Mouse (Mus musculus) olfactory bulb, adult 2 months (tissue): ENCODE data around the gene Ccdc142. TPM values are rescaled to one million over a fixed set of nuclear protein-coding genes. Genes with fewer than 3 reads are reported as not detected.

Experiments used
- H3K27ac ChIP-seq: fragments of 200-500 bp; 2 replicates; pipeline ENCODE4 v1.5.1; 2012; ENCODE audit warnings: low read depth, low read length; ENCODE audit not compliant: insufficient read depth
- H3K4me1 ChIP-seq: fragments of 200-500 bp; 2 replicates; pipeline ENCODE4 v1.6.1; 2012; ENCODE audit warnings: low read length; ENCODE audit not compliant: control insufficient read depth, insufficient read depth
- H3K4me3 ChIP-seq: fragments of 200-500 bp; 2 replicates; pipeline ENCODE4 v1.5.1; 2012; ENCODE audit warnings: mild to moderate bottlenecking, low read depth, low read length, moderate library complexity; ENCODE audit not compliant: insufficient read depth
- CTCF ChIP-seq: fragments of 200-500 bp; IDR thresholded peaks from 2 replicates; pipeline ENCODE4 v1.5.1; 2012; ENCODE audit warnings: low read depth, mild to moderate bottlenecking, low read length, moderate library complexity; ENCODE audit not compliant: insufficient read depth
- POLR2A ChIP-seq: fragments of 200-500 bp; IDR thresholded peaks from 2 replicates; pipeline ENCODE4 v1.6.1; 2012; ENCODE audit warnings: mild to moderate bottlenecking, low read depth, low read length, moderate library complexity; ENCODE audit not compliant: insufficient read depth
- WGBS: fragments of 180-500 bp; shearing (Covaris S2); methylation state at CpG from one replicate; pipeline ENCODE4 v1.1.7; 2018; 5-methylcytosine and 5-hydroxymethylcytosine counted together
- polyA plus RNA-seq: library from polyadenylated mRNA; stranded (reverse); fragments of >200 nt; gene quantifications from 2 replicates; pipeline ENCODE4 v1.2.4, GENCODE M21; 2012; ENCODE audit warnings: low replicate concordance; ENCODE audit not compliant: missing spikeins, insufficient read depth, insufficient read length

The Ccdc142 gene
- polyA plus RNA-seq, 1 experiment, result not detected

DNA sequence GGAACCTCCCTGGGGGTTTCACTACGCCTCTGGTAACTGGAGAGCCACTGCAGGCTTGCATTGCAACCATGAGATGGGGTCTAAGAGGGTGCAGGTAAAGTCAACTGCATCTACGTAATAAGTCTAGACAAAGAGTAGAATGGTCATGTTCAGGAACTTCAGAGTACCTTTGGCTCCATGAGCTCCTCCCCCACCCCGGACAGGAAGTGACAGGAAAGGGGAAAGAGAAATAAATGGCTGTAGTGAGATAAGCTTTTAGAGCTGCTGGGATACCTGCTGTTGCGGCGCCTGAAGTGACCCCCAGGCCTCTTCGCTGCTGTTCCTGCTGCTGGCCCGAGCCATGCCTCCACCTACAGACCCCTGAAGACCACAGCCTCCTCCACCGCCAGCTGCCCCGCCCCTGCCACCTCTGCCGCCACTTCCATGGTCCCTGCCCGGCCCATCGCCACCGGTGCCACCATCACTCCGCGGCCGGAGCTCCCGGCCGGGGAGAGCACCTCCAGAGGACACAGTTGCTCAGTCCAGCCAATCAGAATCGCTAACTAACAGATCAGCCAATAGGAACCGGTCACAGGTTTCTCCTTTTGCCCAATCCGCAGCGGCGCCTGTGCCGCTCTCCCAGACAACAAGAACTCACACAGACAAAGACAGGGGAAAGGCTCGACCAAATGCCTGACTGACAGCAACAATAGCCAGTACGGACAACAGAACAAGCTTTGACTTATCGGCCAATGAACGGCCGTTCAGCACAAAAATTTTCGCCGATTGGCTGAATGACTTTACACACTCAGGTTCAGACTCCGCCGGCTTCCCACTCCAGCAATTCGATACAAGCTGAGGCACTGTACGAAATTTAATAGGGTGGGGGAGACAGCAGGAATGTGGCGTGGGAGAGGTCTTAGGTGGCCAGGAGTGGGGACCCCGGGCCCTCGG lies 19.8 kb downstream of the Ccdc142 start, which contains the start of gene Wbp1:
Gene Wbp1, minus strand, starts transcription at position 630 of the 933 bp plus-strand sequence.
- Histone ChIP-seq H3K27ac (peak within 1 kb of the TSS; percentile 74), H3K4me1 (peaks cover 27% of the 10 kb centered on the region), H3K4me3 (peak within 1 kb of the TSS; percentile 82)
- WGBS, result under 1% methylated on average over 38 of the region's 38 CpGs
- TF ChIP-seq CTCF, result no peak
- peak; percentile 79 for TF ChIP-seq POLR2A

DNA sequence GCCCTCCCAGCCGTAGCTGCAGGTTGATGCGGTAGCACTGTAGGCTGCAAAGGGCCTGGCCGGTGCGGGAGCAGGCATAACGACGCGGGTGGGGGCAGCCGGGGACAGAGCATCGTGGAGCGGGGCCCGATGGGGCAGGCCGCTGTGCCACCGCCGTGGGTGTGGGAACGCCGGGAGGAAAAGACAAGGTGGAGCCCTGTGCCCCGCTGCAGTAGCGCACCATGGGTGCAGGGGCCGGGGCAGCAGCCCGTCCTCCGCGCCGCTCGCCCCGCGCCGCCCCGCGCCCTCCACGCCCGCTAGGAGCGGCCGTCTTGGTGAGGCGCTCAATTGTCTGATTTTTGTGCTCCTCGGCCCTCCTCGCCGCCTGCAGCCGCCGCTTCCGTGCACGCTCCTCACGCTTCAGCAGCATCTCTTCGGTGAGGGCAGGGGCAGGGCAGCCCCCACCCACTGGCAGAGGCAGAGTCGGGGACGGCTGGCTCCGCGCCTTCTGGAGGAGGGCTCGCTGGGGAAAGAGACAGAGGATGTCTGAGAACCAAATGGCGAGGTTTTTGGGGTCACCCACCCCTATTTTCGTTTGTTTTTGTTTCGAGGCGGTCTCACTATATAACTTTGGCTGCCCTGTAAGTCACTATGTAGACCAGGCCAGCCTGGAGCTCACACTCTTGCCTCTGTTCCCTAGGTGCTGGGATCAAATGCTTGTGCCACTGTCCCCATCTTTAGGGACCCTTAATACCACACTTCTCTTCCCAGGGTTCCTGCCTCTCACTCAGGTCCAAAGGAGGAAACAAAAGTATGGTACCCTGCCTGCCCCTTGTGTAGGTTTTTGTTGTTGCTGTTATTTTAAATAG lies 20.7 kb downstream of the Ccdc142 start:
- Histone ChIP-seq H3K4me3 (peak overlapping the region; percentile 82), H3K4me1 (peaks cover 27% of the 10 kb centered on the region)

DNA sequence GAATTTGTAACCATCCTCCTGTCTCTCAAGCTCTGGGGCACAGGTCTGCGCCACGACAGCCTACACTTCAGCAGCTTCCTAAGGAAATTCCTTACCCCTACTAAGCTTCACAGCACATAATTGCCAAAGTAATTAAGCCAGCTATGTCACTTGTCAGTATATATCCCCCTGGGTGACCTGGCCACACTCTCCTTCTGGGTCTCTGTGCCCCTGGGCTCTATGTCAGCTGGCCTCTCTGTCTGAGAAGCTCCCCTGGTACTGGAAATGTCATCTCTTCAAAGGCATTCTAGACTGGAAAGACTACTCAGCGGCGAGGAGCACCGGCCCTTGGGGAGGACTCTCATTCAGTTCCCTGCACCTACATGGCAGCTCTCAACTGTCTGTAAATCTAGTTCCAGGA lies 21.6 kb downstream of the Ccdc142 start:
- TF ChIP-seq POLR2A (no peak), CTCF (no peak)
- no peak overlapping the region for H3K4me3 ChIP-seq
- WGBS, result 89% methylated on average over 5 of the region's 5 CpGs
- H3K4me1 ChIP-seq, result peaks cover 27% of the 10 kb centered on the region
- H3K27ac ChIP-seq, result no peak overlapping the region

More for the DNA sequence above, 20.7 kb downstream of the Ccdc142 start:
- WGBS, result 2% methylated on average over 52 of the region's 52 CpGs
- peak overlapping the region; percentile 18 for H3K27ac ChIP-seq
- TF ChIP-seq CTCF, result no peak
- no peak for TF ChIP-seq POLR2A

DNA sequence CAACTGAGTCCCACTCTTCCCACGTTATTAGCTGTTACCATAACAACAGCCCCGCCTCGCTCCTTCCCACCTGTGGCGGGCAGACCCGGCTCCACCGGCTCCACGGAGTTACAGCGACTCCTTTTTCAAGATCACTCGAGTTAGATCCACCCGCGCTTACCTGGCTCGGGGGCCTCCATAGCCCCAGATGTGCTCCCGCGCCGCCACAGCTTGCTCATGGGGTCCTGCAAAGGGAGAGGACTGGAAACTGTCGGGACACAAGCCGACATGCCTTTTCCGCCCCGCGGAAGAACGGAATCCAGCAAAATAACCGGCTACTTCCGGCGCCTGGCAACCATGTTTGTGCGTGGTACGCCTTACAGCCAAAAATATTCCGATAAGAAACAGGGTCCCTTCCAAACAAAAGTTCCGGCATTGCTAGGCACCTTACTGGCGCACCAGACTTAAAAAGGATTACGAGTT lies 23.5 kb downstream of the Ccdc142 start:
- no peak for TF ChIP-seq POLR2A
- TF ChIP-seq CTCF, result no peak
- under 1% methylated on average over 30 of the region's 30 CpGs for WGBS
- Histone ChIP-seq H3K4me3 (peak overlapping the region; percentile 87), H3K4me1 (peaks cover 19% of the 10 kb centered on the region), H3K27ac (no peak overlapping the region)

DNA sequence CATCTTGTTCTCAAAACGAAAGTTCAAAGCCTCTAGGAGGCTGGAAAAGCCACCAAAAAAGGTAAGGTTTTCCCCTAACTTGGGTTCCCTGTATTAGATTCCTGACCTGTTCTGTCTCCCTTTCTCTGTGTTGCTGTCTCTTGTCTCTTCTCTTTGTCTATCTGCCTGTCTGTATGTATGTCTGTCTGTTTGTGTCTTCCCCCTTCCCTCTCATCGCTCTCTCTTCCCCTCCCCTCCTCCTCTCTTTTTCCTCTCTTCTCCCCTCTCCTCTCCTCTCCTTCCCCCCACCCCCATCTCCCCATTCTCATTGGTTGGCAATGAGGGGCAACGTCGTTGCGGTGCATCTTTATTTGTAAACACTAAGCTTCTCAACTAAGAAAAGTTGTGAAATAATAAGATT lies 23.9 kb downstream of the Ccdc142 start, which contains the start of gene Ino80b:
Gene Ino80b, minus strand, starts transcription at position 101 of the 400 bp plus-strand sequence.
- Histone ChIP-seq H3K4me1 (peaks cover 16% of the 10 kb centered on the region), H3K4me3 (peak within 1 kb of the TSS; percentile 87), H3K27ac (no peak within 1 kb of the TSS)
- WGBS, result 24% methylated on average over 5 of the region's 5 CpGs
- no peak for TF ChIP-seq POLR2A

DNA sequence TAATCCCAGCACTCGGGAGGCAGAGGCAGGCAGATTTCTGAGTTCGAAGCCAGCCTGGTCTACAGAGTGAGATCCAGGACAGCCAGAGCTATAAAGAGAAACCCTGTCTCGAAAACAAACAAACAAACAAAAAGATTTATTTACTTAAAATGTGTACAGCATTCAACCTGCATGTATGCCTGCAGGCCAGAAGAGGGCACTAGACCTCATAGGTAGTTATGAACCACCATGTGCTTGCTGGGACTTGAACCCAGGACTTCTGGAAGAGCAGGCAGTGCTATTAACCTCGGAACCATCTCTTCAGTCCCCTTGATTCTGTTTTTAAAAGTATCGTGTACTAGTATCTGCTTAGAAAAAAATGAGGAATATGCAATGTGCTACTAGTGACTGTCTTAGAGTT lies 26.0 kb downstream of the Ccdc142 start:
- 95% methylated on average over 5 of the region's 5 CpGs for WGBS
- TF ChIP-seq CTCF, result no peak
- no peak for TF ChIP-seq POLR2A
- H3K4me3 ChIP-seq, result no peak overlapping the region
- H3K27ac ChIP-seq, result no peak overlapping the region
- H3K4me1 ChIP-seq, result peaks cover 9% of the 10 kb centered on the region

DNA sequence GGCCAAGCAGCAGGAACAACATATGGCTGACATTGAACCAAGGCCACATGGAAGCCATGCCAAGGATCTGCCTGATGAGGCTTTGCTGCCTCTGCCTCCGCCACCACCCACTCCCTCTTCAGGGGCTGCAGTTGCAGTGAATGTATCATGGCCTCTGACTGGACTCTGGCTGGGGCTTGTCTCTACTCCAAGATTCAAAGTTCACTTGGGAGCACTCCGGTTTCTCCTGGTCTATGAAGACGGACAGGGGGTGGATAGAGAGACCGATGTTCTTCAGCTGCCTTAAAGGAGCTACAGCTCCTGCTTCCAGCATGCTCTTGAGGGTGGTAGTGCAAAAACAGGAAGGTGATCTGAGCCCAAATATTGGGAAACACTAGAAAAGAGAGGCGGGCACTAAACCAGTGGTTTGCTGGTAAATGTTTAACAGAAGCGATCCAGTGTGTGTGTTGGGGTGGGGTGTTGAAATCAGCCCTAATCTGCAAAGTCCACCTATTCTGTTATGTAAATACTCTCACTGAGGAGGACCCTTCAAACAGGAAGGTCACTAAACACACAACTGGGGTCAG lies 30.2 kb downstream of the Ccdc142 start:
- WGBS, result 83% methylated on average over 6 of the region's 6 CpGs
- H3K27ac ChIP-seq, result no peak overlapping the region
- TF ChIP-seq POLR2A, result no peak
- no peak for TF ChIP-seq CTCF
- H3K4me1 ChIP-seq, result peaks cover 7% of the 10 kb centered on the region
- H3K4me3 ChIP-seq, result no peak overlapping the region

DNA sequence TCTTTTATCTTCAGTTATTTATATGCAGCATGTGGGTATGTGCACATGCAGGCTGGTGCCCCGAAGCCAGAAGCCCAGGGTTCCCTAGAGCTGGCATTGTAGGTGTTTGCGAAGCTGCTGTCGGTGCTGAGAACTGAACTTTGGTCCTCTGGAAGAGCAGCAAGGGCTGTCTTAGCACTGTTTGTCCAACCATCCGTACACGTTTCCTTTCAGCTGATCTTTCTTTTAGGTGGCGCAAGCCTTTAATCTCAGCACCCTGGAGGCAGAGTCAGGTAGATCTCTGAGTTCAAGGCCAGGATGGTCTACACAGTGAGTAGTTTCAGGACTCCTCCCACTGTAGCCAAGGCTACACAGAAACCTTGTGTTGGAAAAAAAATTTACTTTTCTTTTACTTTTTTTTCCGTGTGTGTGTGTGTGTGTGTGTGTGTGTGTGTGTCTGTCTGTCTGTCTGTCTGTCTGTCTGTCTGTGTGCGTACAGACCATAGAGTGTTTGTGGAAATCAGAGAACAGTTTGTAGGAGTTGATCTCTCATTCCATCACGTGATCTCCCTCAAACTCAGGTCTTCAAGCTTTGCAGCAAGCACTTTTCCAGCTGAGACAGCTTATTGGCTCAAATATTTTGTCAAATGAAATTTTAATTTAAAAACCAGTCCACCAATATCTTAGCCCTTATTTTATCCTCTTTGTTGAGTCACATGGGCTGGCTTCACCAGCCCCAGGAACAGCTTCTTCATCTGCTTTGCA lies 30.9 kb downstream of the Ccdc142 start:
- no peak overlapping the region for H3K4me3 ChIP-seq
- 88% methylated on average over 9 of the region's 9 CpGs for WGBS

More for the DNA sequence above, 30.9 kb downstream of the Ccdc142 start:
- Histone ChIP-seq H3K4me1 (peaks cover 14% of the 10 kb centered on the region), H3K27ac (no peak overlapping the region)
- TF ChIP-seq CTCF, result no peak
- TF ChIP-seq POLR2A, result no peak
